Mouse (Mus musculus): Measurements from ENCODE around the gene Zcchc24.
"Not testable (repeated sequence)": the region's sequence is repeated elsewhere in the genome, so short reads cannot be mapped to it uniquely, and the experiment has no call there.

The Zcchc24 gene

GRCm38 (mm10) chr14:25768915-25769625, at the start of gene Zcchc24:
Gene Zcchc24 (minus strand): TSS chr14:25769039.
- peak; percentile 90 for DNase-seq (ENCODE audit: low spot score)

- DNase-seq (ENCODE audit: low spot score): peak; percentile 26
Observed at GRCm38 (mm10) chr14:25816416-25816815, 47.6 kb upstream of the Zcchc24 start.

GRCm38 (mm10) chr14:25814140-25814539, 45.3 kb upstream of the Zcchc24 start:
- DNase-seq (ENCODE audit: low spot score): no peak

GRCm38 (mm10) chr14:25811026-25811425, 42.2 kb upstream of the Zcchc24 start:
- DNase-seq (ENCODE audit: low spot score): not testable (repeated sequence)

GRCm38 (mm10) chr14:25806561-25806960, 37.7 kb upstream of the Zcchc24 start:
- DNase-seq (ENCODE audit: low spot score): no peak

- DNase-seq (ENCODE audit: low spot score): peak; percentile 37
Observed at GRCm38 (mm10) chr14:25805871-25806270, 37.0 kb upstream of the Zcchc24 start.

- no peak for DNase-seq (ENCODE audit: low spot score)
Observed at GRCm38 (mm10) chr14:25803246-25803809, 34.5 kb upstream of the Zcchc24 start.

GRCm38 (mm10) chr14:25802511-25802910, 33.7 kb upstream of the Zcchc24 start:
- no peak for DNase-seq (ENCODE audit: low spot score)

GRCm38 (mm10) chr14:25800166-25800960, 31.5 kb upstream of the Zcchc24 start:
- DNase-seq (ENCODE audit: low spot score): peak; percentile 56

GRCm38 (mm10) chr14:25796619-25797018, 27.8 kb upstream of the Zcchc24 start:
- no peak for DNase-seq (ENCODE audit: low spot score)

- peak; percentile 58 for DNase-seq (ENCODE audit: low spot score)
Observed at GRCm38 (mm10) chr14:25795561-25796174, 26.8 kb upstream of the Zcchc24 start.

GRCm38 (mm10) chr14:25795067-25795466, 26.2 kb upstream of the Zcchc24 start:
- no peak for DNase-seq (ENCODE audit: low spot score)

- no peak for DNase-seq (ENCODE audit: low spot score)
Observed at GRCm38 (mm10) chr14:25794331-25794730, 25.5 kb upstream of the Zcchc24 start.

- DNase-seq (ENCODE audit: low spot score): no peak
Observed at GRCm38 (mm10) chr14:25790768-25791302, 22.0 kb upstream of the Zcchc24 start.

GRCm38 (mm10) chr14:25789946-25790345, 21.1 kb upstream of the Zcchc24 start:
- DNase-seq (ENCODE audit: low spot score): no peak

- DNase-seq (ENCODE audit: low spot score): no peak
Observed at GRCm38 (mm10) chr14:25789207-25789606, 20.4 kb upstream of the Zcchc24 start.

- DNase-seq (ENCODE audit: low spot score): no peak
Observed at GRCm38 (mm10) chr14:25788201-25788600, 19.4 kb upstream of the Zcchc24 start.

GRCm38 (mm10) chr14:25787387-25787910, 18.6 kb upstream of the Zcchc24 start:
- no peak for DNase-seq (ENCODE audit: low spot score)

GRCm38 (mm10) chr14:25786959-25787358, 18.1 kb upstream of the Zcchc24 start:
- peak; percentile 76 for DNase-seq (ENCODE audit: low spot score)

GRCm38 (mm10) chr14:25785210-25785609, 16.4 kb upstream of the Zcchc24 start:
- no peak for DNase-seq (ENCODE audit: low spot score)

GRCm38 (mm10) chr14:25783220-25783619, 14.4 kb upstream of the Zcchc24 start:
- DNase-seq (ENCODE audit: low spot score): no peak

GRCm38 (mm10) chr14:25780601-25781000, 11.8 kb upstream of the Zcchc24 start:
- no peak for DNase-seq (ENCODE audit: low spot score)
